Mouse (Mus musculus): Measurements from ENCODE around the gene Serpind1. TPM values are rescaled to one million over a fixed set of nuclear protein-coding genes. Genes with fewer than 3 reads are reported as not detected.

The Serpind1 gene
- total RNA-seq (2023; ENCODE audit: inconsistent age): not detected in 4 replicates

DNA sequence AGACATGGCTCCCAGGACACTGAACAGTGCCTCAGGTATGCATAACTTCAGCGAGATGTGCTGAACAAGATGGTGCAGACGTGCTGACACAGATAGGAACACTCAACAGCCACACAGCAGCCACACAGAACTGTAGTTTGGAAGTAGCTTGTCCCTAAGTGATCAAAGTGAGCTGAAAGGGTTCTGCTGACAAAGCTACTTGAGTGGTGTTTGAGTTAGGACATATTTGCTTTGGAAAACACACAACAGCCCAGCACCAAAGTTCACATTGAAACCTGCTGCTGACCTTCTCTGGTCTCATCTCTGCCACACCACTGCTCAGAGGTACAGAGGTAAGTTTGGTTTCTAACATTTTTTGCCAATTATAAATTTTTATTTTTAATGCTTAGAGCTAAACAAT, at the start of gene Serpind1:
TSS of gene Serpind1 (plus strand) at position 256 of the 400 bp plus-strand sequence.

Other genes with a start within 250 kb of the Serpind1 start
- gene Ppil2, start 220.1 kb upstream of the Serpind1 start, total RNA-seq (2023; ENCODE audit: inconsistent age): 103 to 114 TPM (median 113 TPM) in 4 replicates
- 10.3 to 17.8 TPM (median 12.8 TPM) in 4 replicates for gene 2610318N02Rik, start 206.2 kb upstream of the Serpind1 start, total RNA-seq (2023; ENCODE audit: inconsistent age)
- 25.8 to 37.4 TPM (median 28.3 TPM) in 4 replicates for gene Sdf2l1, start 199.0 kb upstream of the Serpind1 start, total RNA-seq (2023; ENCODE audit: inconsistent age)
- gene Ydjc, start 186.8 kb upstream of the Serpind1 start, total RNA-seq (2023; ENCODE audit: inconsistent age): 1.9 to 3.8 TPM (median 2.9 TPM) in 4 replicates
- 1.7 to 3.1 TPM (median 2.2 TPM) in 4 replicates for gene Ccdc116, start 184.1 kb upstream of the Serpind1 start, total RNA-seq (2023; ENCODE audit: inconsistent age)
- 96.3 to 124 TPM (median 113 TPM) in 4 replicates for gene Ube2l3, start 128.7 kb upstream of the Serpind1 start, total RNA-seq (2023; ENCODE audit: inconsistent age)
- gene Rimbp3, start 122.8 kb upstream of the Serpind1 start, total RNA-seq (2023; ENCODE audit: inconsistent age): 0.10 to 0.22 TPM (median 0.15 TPM) in 4 replicates
- gene Hic2, start 97.8 kb upstream of the Serpind1 start, total RNA-seq (2023; ENCODE audit: inconsistent age): 3.5 to 3.8 TPM (median 3.5 TPM) in 4 replicates
- gene Tmem191c, start 55.3 kb upstream of the Serpind1 start, total RNA-seq (2023; ENCODE audit: inconsistent age): 8.1 to 13.8 TPM (median 11.9 TPM) in 4 replicates
- gene Snap29, start 74.6 kb downstream of the Serpind1 start, total RNA-seq (2023; ENCODE audit: inconsistent age): 64.1 to 68.6 TPM (median 65.6 TPM) in 4 replicates
- 137 to 142 TPM (median 141 TPM) in 4 replicates for gene Pi4ka, start 74.9 kb downstream of the Serpind1 start, total RNA-seq (2023; ENCODE audit: inconsistent age)
- gene Crkl, start 120.6 kb downstream of the Serpind1 start, total RNA-seq (2023; ENCODE audit: inconsistent age): 46.9 to 54.3 TPM (median 51.0 TPM) in 4 replicates
- gene Aifm3, start 158.2 kb downstream of the Serpind1 start, total RNA-seq (2023; ENCODE audit: inconsistent age): not detected in 4 replicates
- gene Lztr1, start 177.3 kb downstream of the Serpind1 start, total RNA-seq (2023; ENCODE audit: inconsistent age): 50.6 to 71.7 TPM (median 61.7 TPM) in 4 replicates
- 28.4 to 40.7 TPM (median 36.0 TPM) in 4 replicates for gene Thap7, start 199.8 kb downstream of the Serpind1 start, total RNA-seq (2023; ENCODE audit: inconsistent age)
- gene Lrrc74b, start 229.9 kb downstream of the Serpind1 start, total RNA-seq (2023; ENCODE audit: inconsistent age): not detected in 4 replicates
- not detected in 4 replicates for gene P2rx6, start 230.5 kb downstream of the Serpind1 start, total RNA-seq (2023; ENCODE audit: inconsistent age)